Mouse (Mus musculus): ENCODE data around the gene Slc25a3. TPM values are rescaled to one million over a fixed set of nuclear protein-coding genes. Genes with fewer than 3 reads are reported as not detected.

Gene Slc25a3
- polyA plus RNA-seq, 1 experiment from 2014 or later: 413 TPM

DNA sequence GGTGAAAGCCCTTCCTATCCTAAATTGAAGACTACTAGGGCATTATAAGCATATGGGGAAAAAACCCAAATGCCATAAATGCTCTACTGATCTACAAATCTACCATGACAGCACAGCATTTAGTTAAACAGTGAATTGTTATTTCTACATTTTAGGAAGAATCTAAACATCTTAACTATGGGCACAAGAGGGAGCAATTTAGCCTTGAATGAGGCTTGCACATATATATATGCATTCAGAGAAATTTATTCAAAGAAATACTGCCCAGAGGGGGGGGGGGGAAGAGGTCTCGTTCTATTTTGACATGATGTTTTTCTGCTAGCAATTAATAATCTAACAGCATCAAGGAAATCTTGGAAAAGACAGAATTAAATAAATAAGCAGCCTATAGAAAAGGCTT, 52.1 kb downstream of the Slc25a3 start:
- Histone ChIP-seq H3K9me3 (no peaks in the 10 kb centered on the region), H3K4me3 (no peak overlapping the region), H3K27me3 (ENCODE audit: poor library complexity, severe bottlenecking) (no peaks in the 10 kb centered on the region), H3K4me1 (no peaks in the 10 kb centered on the region), H3K27ac (no peak overlapping the region), H3K36me3 (replicated peaks) (peaks cover 67% of the 10 kb centered on the region)
- no peak for DNase-seq (ENCODE audit: extremely low spot score, low spot score)
- 79% methylated on average over 1 of the region's 1 CpGs for WGBS

Other genes with a start within 250 kb of the Slc25a3 start
- 20.0 and 20.6 TPM in 2 replicates for gene Apaf1, start 41.3 kb downstream of the Slc25a3 start, polyA plus RNA-seq (2016; fragmentation: Nextera tagmentation; extraction: Ambion mirVana)
- gene Ikbip, start 41.1 kb downstream of the Slc25a3 start, polyA plus RNA-seq (2016; fragmentation: Nextera tagmentation; extraction: Ambion mirVana): 15.8 TPM in 2 replicates
- 261 and 275 TPM in 2 replicates for gene Tmpo, start 57.3 kb upstream of the Slc25a3 start, polyA plus RNA-seq (2016; fragmentation: Nextera tagmentation; extraction: Ambion mirVana)

All from forebrain, embryonic 10.5 days (tissue).